Mouse (Mus musculus) myocyte (in vitro differentiated cells): Measurements from ENCODE around the gene Bnc1. TPM values are rescaled to one million over a fixed set of nuclear protein-coding genes. Genes with fewer than 3 reads are reported as not detected.

Experiments
- H3K27me3 ChIP-seq: one replicate; pipeline ENCODE4 v1.6.1; 2011; ENCODE audit not compliant: control insufficient read depth, insufficient read depth, insufficient read length
- H3K36me3 ChIP-seq: one replicate; pipeline ENCODE4 v1.6.1; 2011; ENCODE audit not compliant: control insufficient read depth, insufficient read depth
- H3K4me2 ChIP-seq: one replicate; pipeline ENCODE4 v1.6.1; 2011; ENCODE audit warnings: low read depth, control low read depth
- H3K4me3 ChIP-seq: one replicate; pipeline ENCODE4 v1.5.1; 2011; ENCODE audit warnings: mild to moderate bottlenecking, control low read depth, moderate library complexity
- H3K79me2 ChIP-seq: one replicate; pipeline ENCODE4 v1.6.1; 2011; ENCODE audit not compliant: control insufficient read depth, insufficient read depth
- H3ac ChIP-seq: one replicate; pipeline ENCODE4 v1.6.1; 2011; ENCODE audit not compliant: control insufficient read depth, insufficient read length
- CEBPB ChIP-seq: IDR thresholded peaks from 2 replicates; pipeline ENCODE4 v1.6.1; 2011; ENCODE audit warnings: mild to moderate bottlenecking, moderate library complexity; ENCODE audit not compliant: poor library complexity, insufficient read depth, severe bottlenecking
- E2F4 ChIP-seq: IDR thresholded peaks from one replicate; pipeline ENCODE4 v1.6.1; 2011; ENCODE audit warnings: mild to moderate bottlenecking, control low read depth, moderate library complexity; ENCODE audit not compliant: insufficient read depth
- MAX ChIP-seq: IDR thresholded peaks from one replicate; pipeline ENCODE4 v1.6.1; 2011; ENCODE audit warnings: low read depth, mild to moderate bottlenecking, control low read depth
- MYOD1 ChIP-seq, 3 experiments: IDR thresholded peaks; one replicate each; pipeline ENCODE4 v1.6.1; 2011; ENCODE audit warnings: control low read depth in 2 of 3, low read depth in 2 of 3, mild to moderate bottlenecking in 2 of 3, moderate library complexity in 1 of 3; ENCODE audit not compliant: insufficient read length in 2 of 3, control insufficient read depth in 1 of 3
- MYOG ChIP-seq, 3 experiments: IDR thresholded peaks; one replicate each; pipeline ENCODE4 v1.6.1; 2011; ENCODE audit warnings: control low read depth in 2 of 3, low read depth in 2 of 3, mild to moderate bottlenecking in 2 of 3; ENCODE audit not compliant: insufficient read length in 2 of 3, control insufficient read depth in 1 of 3, insufficient read depth in 1 of 3
- POLR2A ChIP-seq: IDR thresholded peaks from one replicate; pipeline ENCODE4 v1.6.1; 2011; ENCODE audit warnings: low read depth, mild to moderate bottlenecking, control low read depth, moderate library complexity; ENCODE audit not compliant: insufficient read length
- POLR2AphosphoS2 ChIP-seq: IDR thresholded peaks from one replicate; pipeline ENCODE4 v1.6.1; 2011; ENCODE audit warnings: low read depth, control low read depth; ENCODE audit not compliant: insufficient read length
- REST ChIP-seq: IDR thresholded peaks from one replicate; pipeline ENCODE4 v1.6.1; 2011; ENCODE audit warnings: mild to moderate bottlenecking, control low read depth, moderate library complexity; ENCODE audit not compliant: insufficient read depth, insufficient read length
- SRF ChIP-seq: IDR thresholded peaks from one replicate; pipeline ENCODE4 v1.6.1; 2011; ENCODE audit warnings: low read depth; ENCODE audit not compliant: control insufficient read depth, insufficient read length
- TCF12 ChIP-seq: IDR thresholded peaks from one replicate; pipeline ENCODE4 v1.6.1; 2011; ENCODE audit warnings: mild to moderate bottlenecking, control low read depth; ENCODE audit not compliant: poor library complexity, insufficient read depth, severe bottlenecking
- TCF3 ChIP-seq: IDR thresholded peaks from one replicate; pipeline ENCODE4 v1.6.1; 2011; ENCODE audit warnings: low read depth, control low read depth; ENCODE audit not compliant: insufficient read length
- USF1 ChIP-seq: IDR thresholded peaks from one replicate; pipeline ENCODE4 v1.6.1; 2011; ENCODE audit warnings: low read depth, mild to moderate bottlenecking, control low read depth, moderate library complexity
- polyA plus RNA-seq: library from polyadenylated mRNA; unstranded; fragments of >200 nt; fragmentation: generic; extraction: Trizol; gene quantifications from one replicate; pipeline ENCODE4 v1.2.1, GENCODE M21; 2012; ENCODE audit warnings: missing spikeins

The Bnc1 gene
- polyA plus RNA-seq, 1 experiment: 0.06 TPM

DNA sequence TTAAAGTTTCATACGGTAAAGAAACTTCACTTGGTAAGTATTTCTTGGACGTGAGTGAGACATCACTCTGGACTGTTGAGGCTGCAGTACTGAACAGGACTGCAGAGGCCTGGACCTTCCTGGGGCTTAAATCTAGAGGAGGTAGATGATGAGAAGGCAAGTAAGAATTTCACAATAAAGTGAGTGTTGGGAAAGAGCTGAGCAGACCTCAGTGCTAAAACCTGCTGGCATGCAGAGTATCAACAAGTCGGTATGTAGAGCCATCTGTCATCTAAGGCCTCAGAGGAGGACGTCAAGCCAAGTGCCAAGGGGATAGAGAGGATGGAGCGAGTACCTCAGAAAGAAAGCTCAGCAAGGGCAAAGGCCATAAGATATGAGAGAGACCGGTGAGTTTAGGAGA, 8.4 kb downstream of the Bnc1 start:
- Histone ChIP-seq H3K36me3 (no peaks in the 10 kb centered on the region), H3K79me2 (no peaks in the 10 kb centered on the region), H3K4me2 (no peak overlapping the region), H3ac (no peak overlapping the region), H3K4me3 (no peak overlapping the region), H3K27me3 (peaks cover 29% of the 10 kb centered on the region)
- TF ChIP-seq MYOG (IDR thresholded peaks at IDR 0.05; ENCODE audit: control insufficient read depth in 1 of 3, insufficient read depth in 1 of 3, insufficient read length in 2 of 3, low read depth in 2 of 3): no peak
- no peak for TF ChIP-seq TCF3

DNA sequence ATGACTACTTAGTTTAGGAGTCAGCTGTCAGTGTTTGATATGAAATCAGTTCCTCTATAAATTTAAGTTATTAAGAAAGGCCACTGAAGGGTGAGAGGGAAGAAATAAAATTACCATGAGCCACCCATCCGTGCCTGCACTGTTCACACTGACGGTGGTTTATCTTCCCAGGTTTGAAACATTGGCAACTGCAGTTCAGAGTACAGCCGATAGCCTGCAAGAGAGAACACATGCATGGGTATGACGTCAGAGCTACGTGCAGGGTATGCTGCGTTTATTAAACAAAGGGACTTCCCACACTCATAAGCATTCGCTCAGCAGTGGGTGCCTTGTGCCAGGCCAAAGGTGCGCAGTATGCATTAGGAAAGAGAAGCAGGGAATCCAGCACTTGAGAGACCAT, 13.8 kb downstream of the Bnc1 start:
- H3K4me2 ChIP-seq: no peak overlapping the region
- no peak for TF ChIP-seq MYOG (IDR thresholded peaks at IDR 0.05; ENCODE audit: control insufficient read depth in 1 of 3, insufficient read depth in 1 of 3, insufficient read length in 2 of 3, low read depth in 2 of 3)
- no peak for TF ChIP-seq MAX
- TF ChIP-seq SRF: no peak
- no peak for TF ChIP-seq TCF3
- no peak overlapping the region for H3ac ChIP-seq
- peaks cover 19% of the 10 kb centered on the region for H3K27me3 ChIP-seq
- H3K4me3 ChIP-seq: no peak overlapping the region
- no peaks in the 10 kb centered on the region for H3K36me3 ChIP-seq
- H3K79me2 ChIP-seq: no peaks in the 10 kb centered on the region

DNA sequence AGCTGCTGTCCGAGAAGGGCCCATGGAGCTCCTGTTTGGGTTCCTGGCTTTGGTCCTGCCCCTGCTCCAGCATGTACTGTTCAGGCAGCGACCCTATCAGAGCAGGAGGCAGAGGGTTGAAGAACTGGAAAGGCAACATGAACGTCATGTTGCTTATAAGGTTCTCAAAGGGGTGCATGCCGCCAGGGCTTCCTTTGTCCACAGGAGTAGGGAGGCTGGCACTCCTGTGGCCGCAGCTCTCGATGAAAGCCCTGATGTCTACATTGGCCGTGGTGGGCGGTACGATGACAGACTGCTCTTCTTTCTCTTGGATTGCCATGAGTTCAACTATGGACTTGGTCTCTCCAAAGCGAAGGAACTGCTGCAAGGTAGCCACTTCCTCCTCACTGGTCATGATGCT, 17.5 kb downstream of the Bnc1 start:
- no peak for TF ChIP-seq MYOG (IDR thresholded peaks at IDR 0.05; ENCODE audit: control insufficient read depth in 1 of 3, insufficient read depth in 1 of 3, insufficient read length in 2 of 3, low read depth in 2 of 3)
- TF ChIP-seq CEBPB: no peak
- no peak for TF ChIP-seq TCF3
- TF ChIP-seq TCF12: no peak
- no peak for TF ChIP-seq SRF
- no peak for TF ChIP-seq POLR2A
- no peak for TF ChIP-seq REST
- TF ChIP-seq E2F4: no peak
- TF ChIP-seq USF1: no peak
- TF ChIP-seq MYOD1 (IDR thresholded peaks at IDR 0.05; ENCODE audit: control insufficient read depth in 1 of 3, insufficient read length in 2 of 3, low read depth in 2 of 3): no peak
- no peak for TF ChIP-seq POLR2AphosphoS2
- no peak for TF ChIP-seq MAX
- no peaks in the 10 kb centered on the region for H3K79me2 ChIP-seq
- H3ac ChIP-seq: no peak overlapping the region
- no peak overlapping the region for H3K4me2 ChIP-seq
- H3K4me3 ChIP-seq: no peak overlapping the region
- peaks cover 25% of the 10 kb centered on the region for H3K27me3 ChIP-seq
- H3K36me3 ChIP-seq: no peaks in the 10 kb centered on the region

DNA sequence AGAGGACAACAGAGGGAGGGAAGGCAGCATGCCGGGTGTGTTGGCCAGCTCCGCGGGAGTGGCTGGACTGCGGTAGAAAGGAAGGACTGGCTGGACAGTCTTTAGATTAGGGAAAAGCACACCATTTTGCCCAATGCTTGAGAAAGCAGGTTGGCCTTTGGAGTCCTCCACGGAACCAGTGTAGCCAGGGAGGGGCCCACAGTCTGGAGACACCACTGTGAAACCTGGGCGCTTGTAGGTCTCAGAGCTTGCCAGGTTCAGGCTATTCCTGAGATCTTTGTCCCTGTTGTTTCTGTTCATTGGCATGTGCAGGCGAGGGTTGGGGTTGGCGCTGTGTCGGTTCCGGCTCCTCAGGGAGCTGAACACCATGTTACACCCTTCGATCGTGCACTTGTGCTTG, 18.2 kb downstream of the Bnc1 start:
- H3K27me3 ChIP-seq: peaks cover 22% of the 10 kb centered on the region
- no peak overlapping the region for H3K4me2 ChIP-seq
- no peak overlapping the region for H3ac ChIP-seq
- no peaks in the 10 kb centered on the region for H3K79me2 ChIP-seq
- H3K36me3 ChIP-seq: no peaks in the 10 kb centered on the region
- TF ChIP-seq TCF12 (no peak), TCF3 (no peak), MAX (no peak), SRF (no peak), POLR2A (no peak), MYOG (IDR thresholded peaks at IDR 0.05; ENCODE audit: control insufficient read depth in 1 of 3, insufficient read depth in 1 of 3, insufficient read length in 2 of 3, low read depth in 2 of 3) (no peak), CEBPB (no peak), MYOD1 (IDR thresholded peaks at IDR 0.05; ENCODE audit: control insufficient read depth in 1 of 3, insufficient read length in 2 of 3, low read depth in 2 of 3) (no peak), POLR2AphosphoS2 (no peak), REST (no peak), USF1 (no peak), E2F4 (no peak)
- H3K4me3 ChIP-seq: no peak overlapping the region

DNA sequence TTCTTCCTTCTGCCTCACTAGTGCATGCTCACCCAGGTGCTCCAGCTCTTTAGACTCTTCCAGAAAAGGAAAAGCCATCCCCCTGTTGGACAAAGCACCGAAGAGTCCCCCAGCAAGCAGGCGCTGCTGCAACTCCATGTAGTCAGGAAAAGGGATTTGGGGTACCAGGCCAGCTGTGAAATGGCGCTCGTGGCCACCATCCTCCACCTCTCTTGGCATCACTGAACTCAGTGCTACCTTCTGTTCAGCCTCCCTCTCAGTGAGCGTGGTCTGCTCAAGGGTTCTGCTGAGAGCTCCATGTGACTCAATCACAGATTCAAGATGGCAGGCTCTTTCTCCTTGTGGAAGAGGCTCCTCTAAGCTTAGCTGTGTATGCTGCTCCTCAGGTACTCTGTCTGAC, 18.8 kb downstream of the Bnc1 start:
- H3K79me2 ChIP-seq: no peaks in the 10 kb centered on the region
- H3K27me3 ChIP-seq: peaks cover 27% of the 10 kb centered on the region
- H3ac ChIP-seq: no peak overlapping the region
- H3K4me2 ChIP-seq: no peak overlapping the region
- no peak overlapping the region for H3K4me3 ChIP-seq
- TF ChIP-seq CEBPB (no peak), REST (no peak), SRF (no peak), TCF12 (no peak), MAX (no peak), USF1 (no peak), MYOD1 (IDR thresholded peaks at IDR 0.05; ENCODE audit: control insufficient read depth in 1 of 3, insufficient read length in 2 of 3, low read depth in 2 of 3) (no peak), TCF3 (no peak), E2F4 (no peak)
- H3K36me3 ChIP-seq: no peaks in the 10 kb centered on the region

DNA sequence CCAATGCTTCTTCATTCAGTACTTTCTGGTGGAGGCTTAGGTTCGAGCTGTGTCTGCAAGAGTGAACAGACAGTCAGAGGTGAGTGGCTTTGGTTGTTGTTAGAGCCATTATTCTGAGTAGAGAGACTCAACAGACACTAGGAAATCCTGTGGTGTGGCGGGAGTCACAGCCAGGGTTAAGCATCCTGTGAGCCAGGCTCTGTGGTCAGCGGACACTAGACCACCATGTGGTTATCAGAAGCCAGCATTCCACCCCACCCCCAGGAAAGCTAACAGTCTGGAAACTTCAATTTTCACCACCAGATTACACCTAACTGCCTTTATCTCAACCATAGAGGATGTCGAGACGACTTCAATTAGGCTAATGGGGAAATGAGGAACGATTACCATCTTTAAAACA, 23.1 kb downstream of the Bnc1 start:
- peaks cover 15% of the 10 kb centered on the region for H3K27me3 ChIP-seq
- no peak overlapping the region for H3K4me2 ChIP-seq
- no peaks in the 10 kb centered on the region for H3K79me2 ChIP-seq
- no peak overlapping the region for H3K4me3 ChIP-seq
- H3K36me3 ChIP-seq: no peaks in the 10 kb centered on the region
- H3ac ChIP-seq: no peak overlapping the region
- TF ChIP-seq SRF: no peak
- TF ChIP-seq USF1: no peak
- TF ChIP-seq POLR2AphosphoS2: no peak
- no peak for TF ChIP-seq TCF12
- TF ChIP-seq MAX: no peak
- TF ChIP-seq POLR2A: no peak
- TF ChIP-seq TCF3: no peak
- TF ChIP-seq REST: no peak
